Mouse (Mus musculus) kidney, embryonic 16.5 days (tissue): Measurements from ENCODE around the gene Tinagl1. TPM values are rescaled to one million over a fixed set of nuclear protein-coding genes. Genes with fewer than 3 reads are reported as not detected.

Experiments used
- ATAC-seq: fragments of 200-750 bp; cut with Nextera tagmentation; 2 replicates; pipeline ENCODE4 v1.8.0; 2017; ENCODE audit warnings: moderate TSS enrichment; ENCODE audit not compliant: low FRiP score, low TSS enrichment
- H3K27ac ChIP-seq: fragments of 300-500 bp; sonication (generic); 2 replicates; pipeline ENCODE4 v1.5.1; 2014; ENCODE audit warnings: low read length
- H3K27me3 ChIP-seq: fragments of 300-500 bp; sonication (generic); 2 replicates; pipeline ENCODE4 v1.6.1; 2014; ENCODE audit warnings: low read length, control low read depth, mixed read lengths; ENCODE audit not compliant: insufficient read depth
- H3K36me3 ChIP-seq: fragments of 300-500 bp; sonication (generic); 2 replicates; pipeline ENCODE4 v1.6.1; 2014; ENCODE audit warnings: low read length, control low read depth, mixed read lengths; ENCODE audit not compliant: insufficient read depth
- H3K4me1 ChIP-seq: fragments of 300-500 bp; sonication (generic); 2 replicates; pipeline ENCODE4 v1.6.1; 2014; ENCODE audit warnings: low read length, control low read depth, mixed read lengths; ENCODE audit not compliant: insufficient read depth
- H3K4me2 ChIP-seq: fragments of 300-500 bp; sonication (generic); replicated peaks from 2 replicates; pipeline ENCODE4 v1.6.1; 2014; ENCODE audit warnings: low read depth, low read length
- H3K4me3 ChIP-seq: fragments of 300-500 bp; sonication (generic); 2 replicates; pipeline ENCODE4 v1.5.1; 2014; ENCODE audit warnings: mild to moderate bottlenecking, low read length
- H3K9ac ChIP-seq: fragments of 300-500 bp; sonication (generic); replicated peaks from 2 replicates; pipeline ENCODE4 v1.6.1; 2014; ENCODE audit warnings: low read length
- H3K9me3 ChIP-seq: fragments of 300-500 bp; sonication (generic); 2 replicates; pipeline ENCODE4 v1.6.1; 2016; ENCODE audit warnings: low read length, control low read depth
- WGBS: fragments of 180-500 bp; shearing (Covaris S2); extraction: QIAGEN DNeasy Blood & Tissue Kit; methylation state at CpG from one replicate; pipeline ENCODE4 v1.1.7; 2014; 5-methylcytosine and 5-hydroxymethylcytosine counted together
- polyA plus RNA-seq: library from polyadenylated mRNA; unstranded; fragments of >200 nt; fragmentation: Nextera tagmentation; extraction: Ambion mirVana; gene quantifications from 2 replicates; pipeline ENCODE4 v1.2.1, GENCODE M21; 2015

Tinagl1 gene
- polyA plus RNA-seq, 1 experiment from 2014 or later, result 93.4 TPM

DNA sequence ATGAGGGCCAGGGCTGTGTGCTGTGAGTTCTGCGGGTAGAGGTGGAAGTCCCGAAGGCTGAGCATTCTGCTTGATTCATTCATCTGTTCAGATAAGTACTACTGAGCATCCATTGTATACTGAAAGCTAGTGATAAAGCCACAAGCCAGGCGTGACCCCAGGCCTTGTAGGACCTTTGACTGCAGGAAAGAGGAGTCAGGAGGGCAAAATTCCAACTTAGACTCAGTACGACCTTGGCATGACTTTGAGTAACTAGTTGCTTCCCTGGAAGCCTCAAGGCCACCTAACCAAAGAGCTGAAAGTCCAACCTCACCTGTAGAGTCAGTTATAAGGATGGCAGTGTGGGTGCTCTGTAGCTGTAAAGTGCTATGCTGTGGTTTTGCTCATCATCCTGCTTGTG lies 54.2 kb downstream of the Tinagl1 start:
- no peak overlapping the region for H3K4me2 ChIP-seq
- peaks cover 34% of the 10 kb centered on the region for H3K36me3 ChIP-seq
- H3K27me3 ChIP-seq, result no peaks in the 10 kb centered on the region
- H3K27ac ChIP-seq, result no peak overlapping the region
- H3K9ac ChIP-seq, result no peak overlapping the region
- no peak overlapping the region for H3K4me3 ChIP-seq
- no peaks in the 10 kb centered on the region for H3K4me1 ChIP-seq
- no peaks in the 10 kb centered on the region for H3K9me3 ChIP-seq
- ATAC-seq, result no peak
- 84% methylated on average over 4 of the region's 4 CpGs for WGBS

Other genes starting within 250 kb of the Tinagl1 start
- gene Spocd1, start 245.9 kb downstream of the Tinagl1 start, polyA plus RNA-seq, result 0.32 TPM in 1 of 2 replicates, not detected in the other
- 1.7 and 3.2 TPM in 2 replicates for gene Adgrb2, start 190.3 kb downstream of the Tinagl1 start, polyA plus RNA-seq
- 41.2 and 48.8 TPM in 2 replicates for gene Col16a1, start 127.3 kb downstream of the Tinagl1 start, polyA plus RNA-seq
- 85.5 and 90.9 TPM in 2 replicates for gene Pef1, start 72.6 kb downstream of the Tinagl1 start, polyA plus RNA-seq
- gene Hcrtr1, start 35.8 kb downstream of the Tinagl1 start, polyA plus RNA-seq, result 0.19 and 0.31 TPM in 2 replicates
- gene Gm853, start 47.3 kb upstream of the Tinagl1 start, polyA plus RNA-seq, result 1.2 and 2.6 TPM in 2 replicates
- 58.6 and 65.0 TPM in 2 replicates for gene Serinc2, start 104.1 kb upstream of the Tinagl1 start, polyA plus RNA-seq
- 136 and 161 TPM in 2 replicates for gene Fabp3, start 133.5 kb upstream of the Tinagl1 start, polyA plus RNA-seq
- 0.57 TPM in 1 of 2 replicates, not detected in the other for gene Gm10570, start 133.6 kb upstream of the Tinagl1 start, polyA plus RNA-seq
- 63.3 and 64.0 TPM in 2 replicates for gene Zcchc17, start 184.8 kb upstream of the Tinagl1 start, polyA plus RNA-seq
- 158 and 165 TPM in 2 replicates for gene Snrnp40, start 185.0 kb upstream of the Tinagl1 start, polyA plus RNA-seq